Mouse (Mus musculus) heart, embryonic 10.5 days (tissue): ENCODE results near the gene Srgap3. TPM values are rescaled to one million over a fixed set of nuclear protein-coding genes. Genes with fewer than 3 reads are reported as not detected.
"Not testable (repeated sequence)": the region's sequence is repeated elsewhere in the genome, so short reads cannot be mapped to it uniquely, and the experiment has no call there.

Experiments used
- DNase-seq: peaks from one replicate; pipeline ENCODE4 v3.0.0-alpha.2; 2017; ENCODE audit warnings: low spot score
- H3K27ac ChIP-seq: fragments of 300-500 bp; sonication (generic); 2 replicates; pipeline ENCODE4 v1.5.1; 2016; ENCODE audit warnings: mild to moderate bottlenecking
- H3K27me3 ChIP-seq: fragments of 300-500 bp; sonication (generic); 2 replicates; pipeline ENCODE4 v1.6.1; 2016; ENCODE audit warnings: mild to moderate bottlenecking; ENCODE audit not compliant: poor library complexity, insufficient read depth, severe bottlenecking
- H3K36me3 ChIP-seq: fragments of 300-500 bp; sonication (generic); 2 replicates; pipeline ENCODE4 v1.6.1; 2016; ENCODE audit warnings: mild to moderate bottlenecking, moderate library complexity
- H3K4me1 ChIP-seq: fragments of 300-500 bp; sonication (generic); 2 replicates; pipeline ENCODE4 v1.6.1; 2016; ENCODE audit warnings: mild to moderate bottlenecking
- H3K4me3 ChIP-seq: fragments of 300-500 bp; sonication (generic); 2 replicates; pipeline ENCODE4 v1.5.1; 2016; ENCODE audit warnings: mild to moderate bottlenecking, moderate library complexity
- H3K9me3 ChIP-seq: fragments of 300-500 bp; sonication (generic); 2 replicates; pipeline ENCODE4 v1.6.1; 2016; ENCODE audit warnings: mild to moderate bottlenecking, moderate library complexity
- WGBS: fragments of 180-500 bp; shearing (Covaris S2); methylation state at CpG from one replicate; pipeline ENCODE4 v1.1.7; 2016; 5-methylcytosine and 5-hydroxymethylcytosine counted together
- polyA plus RNA-seq: library from polyadenylated mRNA; unstranded; fragments of >200 nt; fragmentation: Nextera tagmentation; extraction: Ambion mirVana; gene quantifications from 2 replicates; pipeline ENCODE4 v1.2.1, GENCODE M21; 2016

The Srgap3 gene
- polyA plus RNA-seq, 1 experiment from 2014 or later, result 1.4 TPM

GRCm38 (mm10) chr6:112861351-112862297 is 85.4 kb downstream of the Srgap3 start:
- Histone ChIP-seq H3K36me3 (no peaks in the 10 kb centered on the region), H3K4me3 (no peak overlapping the region), H3K27me3 (0 out of 2 replicates have a peak, but pooled peaks cover 4% of the 10 kb centered on the region), H3K9me3 (no peaks in the 10 kb centered on the region), H3K27ac (no peak overlapping the region), H3K4me1 (peaks cover 15% of the 10 kb centered on the region; the same call in 1 of the 2 replicates)
- 70% methylated on average over 11 of the region's 11 CpGs for WGBS
- DNase-seq, result no peak

- not testable (repeated sequence) for H3K9me3 ChIP-seq, DNase-seq
- WGBS, result 92% methylated on average over 5 of the region's 5 CpGs
Observed at GRCm38 (mm10) chr6:112860290-112860689, 86.8 kb downstream of the Srgap3 start.

GRCm38 (mm10) chr6:112857057-112857456 is 90.0 kb downstream of the Srgap3 start:
- H3K27ac ChIP-seq, result no peak overlapping the region
- no peaks in the 10 kb centered on the region for H3K27me3 ChIP-seq
- WGBS, result 67% methylated on average over 6 of the region's 6 CpGs
- peaks cover 8% of the 10 kb centered on the region; the same call in 1 of the 2 replicates for H3K4me1 ChIP-seq
- no peaks in the 10 kb centered on the region for H3K36me3 ChIP-seq
- no peak for DNase-seq
- H3K9me3 ChIP-seq, result no peaks in the 10 kb centered on the region
- no peak overlapping the region for H3K4me3 ChIP-seq

More at GRCm38 (mm10) chr6:112860290-112860689, 86.8 kb downstream of the Srgap3 start:
- H3K36me3 ChIP-seq, H3K27ac ChIP-seq, H3K4me3 ChIP-seq, H3K27me3 ChIP-seq: not testable (repeated sequence)
- H3K4me1 ChIP-seq, result peaks cover 13% of the 10 kb centered on the region; the same call in 1 of the 2 replicates

GRCm38 (mm10) chr6:112855183-112855582 is 91.9 kb downstream of the Srgap3 start:
- no peak overlapping the region for H3K27ac ChIP-seq
- 86% methylated on average over 6 of the region's 6 CpGs for WGBS
- no peaks in the 10 kb centered on the region for H3K36me3 ChIP-seq
- H3K4me1 ChIP-seq, result peaks cover 4% of the 10 kb centered on the region; the same call in 1 of the 2 replicates
- no peak overlapping the region for H3K4me3 ChIP-seq
- no peak for DNase-seq
- no peaks in the 10 kb centered on the region for H3K27me3 ChIP-seq
- no peaks in the 10 kb centered on the region for H3K9me3 ChIP-seq

- Histone ChIP-seq H3K36me3 (no peaks in the 10 kb centered on the region), H3K4me3 (no peak overlapping the region), H3K9me3 (no peaks in the 10 kb centered on the region), H3K4me1 (peaks cover 4% of the 10 kb centered on the region; the same call in 1 of the 2 replicates), H3K27me3 (peaks cover 7% of the 10 kb centered on the region; the same call in 1 of the 2 replicates), H3K27ac (no peak overlapping the region)
- WGBS, result 71% methylated on average over 14 of the region's 14 CpGs
- no peak for DNase-seq
Observed at GRCm38 (mm10) chr6:112852261-112853235, 94.5 kb downstream of the Srgap3 start.

GRCm38 (mm10) chr6:112850745-112851144 is 96.3 kb downstream of the Srgap3 start:
- H3K9me3 ChIP-seq, result no peaks in the 10 kb centered on the region
- WGBS, result 54% methylated on average over 5 of the region's 5 CpGs
- H3K4me1 ChIP-seq, result peaks cover 4% of the 10 kb centered on the region; the same call in 1 of the 2 replicates
- H3K27me3 ChIP-seq, result peaks cover 7% of the 10 kb centered on the region; the same call in 1 of the 2 replicates
- H3K36me3 ChIP-seq, result no peaks in the 10 kb centered on the region
- no peak for DNase-seq
- no peak overlapping the region for H3K27ac ChIP-seq
- H3K4me3 ChIP-seq, result no peak overlapping the region

- peaks cover 7% of the 10 kb centered on the region; the same call in 1 of the 2 replicates for H3K27me3 ChIP-seq
- no peak overlapping the region for H3K27ac ChIP-seq
- H3K4me1 ChIP-seq, result peaks cover 4% of the 10 kb centered on the region; the same call in 1 of the 2 replicates
- no peaks in the 10 kb centered on the region for H3K9me3 ChIP-seq
- WGBS, result 84% methylated on average over 8 of the region's 8 CpGs
- H3K36me3 ChIP-seq, result no peaks in the 10 kb centered on the region
- no peak overlapping the region for H3K4me3 ChIP-seq
- DNase-seq, result no peak
Observed at GRCm38 (mm10) chr6:112848629-112849180, 98.4 kb downstream of the Srgap3 start.

GRCm38 (mm10) chr6:112846863-112847262 is 100.2 kb downstream of the Srgap3 start:
- DNase-seq, result no peak
- Histone ChIP-seq H3K27me3 (peaks cover 7% of the 10 kb centered on the region; the same call in 1 of the 2 replicates), H3K4me1 (peaks cover 4% of the 10 kb centered on the region; the same call in 1 of the 2 replicates), H3K4me3 (no peak overlapping the region), H3K27ac (no peak overlapping the region), H3K9me3 (no peaks in the 10 kb centered on the region), H3K36me3 (no peaks in the 10 kb centered on the region)
- WGBS, result 91% methylated on average over 9 of the region's 9 CpGs

GRCm38 (mm10) chr6:112842426-112842825 is 104.6 kb downstream of the Srgap3 start:
- Histone ChIP-seq H3K4me1 (no peaks in the 10 kb centered on the region; the same call in 1 of the 2 replicates), H3K4me3 (no peak overlapping the region), H3K9me3 (no peaks in the 10 kb centered on the region), H3K36me3 (no peaks in the 10 kb centered on the region), H3K27me3 (peaks cover 5% of the 10 kb centered on the region; the same call in 1 of the 2 replicates), H3K27ac (no peak overlapping the region)
- WGBS, result 77% methylated on average over 5 of the region's 5 CpGs
- no peak for DNase-seq

- no peak overlapping the region for H3K4me3 ChIP-seq
- DNase-seq, result no peak
- H3K9me3 ChIP-seq, result no peaks in the 10 kb centered on the region
- no peak overlapping the region for H3K27ac ChIP-seq
- peaks cover 5% of the 10 kb centered on the region; the same call in 1 of the 2 replicates for H3K27me3 ChIP-seq
- H3K36me3 ChIP-seq, result no peaks in the 10 kb centered on the region
- no peaks in the 10 kb centered on the region; the same call in 1 of the 2 replicates for H3K4me1 ChIP-seq
- 60% methylated on average over 5 of the region's 5 CpGs for WGBS
Observed at GRCm38 (mm10) chr6:112840400-112840799, 106.7 kb downstream of the Srgap3 start.

GRCm38 (mm10) chr6:112839391-112839790 is 107.7 kb downstream of the Srgap3 start:
- Histone ChIP-seq H3K27me3 (peaks cover 5% of the 10 kb centered on the region; the same call in 1 of the 2 replicates), H3K4me1 (peaks cover under 1% of the 10 kb centered on the region; the same call in 1 of the 2 replicates), H3K36me3 (no peaks in the 10 kb centered on the region), H3K9me3 (no peaks in the 10 kb centered on the region), H3K4me3 (no peak overlapping the region), H3K27ac (no peak overlapping the region)
- 67% methylated on average over 3 of the region's 3 CpGs for WGBS
- no peak for DNase-seq

GRCm38 (mm10) chr6:112838879-112839278 is 108.2 kb downstream of the Srgap3 start:
- H3K27me3 ChIP-seq, result peaks cover 5% of the 10 kb centered on the region; the same call in 1 of the 2 replicates
- H3K4me3 ChIP-seq, result no peak overlapping the region
- peaks cover 4% of the 10 kb centered on the region; the same call in 1 of the 2 replicates for H3K4me1 ChIP-seq
- H3K9me3 ChIP-seq, result no peaks in the 10 kb centered on the region
- DNase-seq, result no peak
- 73% methylated on average over 2 of the region's 2 CpGs for WGBS
- H3K36me3 ChIP-seq, result no peaks in the 10 kb centered on the region
- H3K27ac ChIP-seq, result no peak overlapping the region
